Mouse (Mus musculus) CH12.LX (cell line): ENCODE data around the gene Rras. TPM values are rescaled to one million over a fixed set of nuclear protein-coding genes. Genes with fewer than 3 reads are reported as not detected.

Experiments
- DNase-seq: peaks from one replicate; pipeline ENCODE4 v3.0.0-alpha.2; 2013; ENCODE audit errors: extremely low read depth
- H3K27ac ChIP-seq: 2 replicates; pipeline ENCODE4 v1.5.1; 2012; ENCODE audit warnings: low read depth, mild to moderate bottlenecking, control low read depth, moderate library complexity; ENCODE audit not compliant: insufficient read depth
- H3K27me3 ChIP-seq: replicated peaks from 2 replicates; pipeline ENCODE3; 2012; ENCODE audit warnings: inconsistent platforms
- H3K36me3 ChIP-seq, 2 experiments: replicated peaks in 1 of 2; 2 replicates each; pipeline versions ENCODE3 to v1.6.1; 2012; ENCODE audit warnings: inconsistent platforms in 1 of 2, low read length in 1 of 2, mild to moderate bottlenecking in 1 of 2, mixed read lengths in 1 of 2, moderate library complexity in 1 of 2; ENCODE audit not compliant: control insufficient read depth in 1 of 2, insufficient read depth in 1 of 2
- H3K4me1 ChIP-seq, 2 experiments: 2 replicates each; pipeline ENCODE4 v1.6.1; 2012; ENCODE audit warnings: inconsistent platforms in 1 of 2, moderate library complexity in 1 of 2; ENCODE audit not compliant: insufficient read depth in 2 of 2, control insufficient read depth in 1 of 2
- H3K4me2 ChIP-seq: 2 replicates; pipeline ENCODE4 v1.6.1; 2012; ENCODE audit warnings: low read depth, mild to moderate bottlenecking, control low read depth; ENCODE audit not compliant: poor library complexity, insufficient read depth, severe bottlenecking
- H3K4me3 ChIP-seq, 3 experiments: fragments of 150-350 bp in 1 of 3; sonication (generic) in 1 of 3; replicated peaks in 1 of 3; 2 replicates each; pipeline versions ENCODE3 to v1.5.1; 2011 to 2012; ENCODE audit warnings: low read depth in 2 of 3, low read length in 2 of 3, mild to moderate bottlenecking in 2 of 3, moderate library complexity in 2 of 3, control low read depth in 1 of 3, improper control_type of control experiment in 1 of 3, inconsistent platforms in 1 of 3, mixed read lengths in 1 of 3; ENCODE audit not compliant: poor library complexity in 1 of 3
- H3K79me2 ChIP-seq: replicated peaks from 2 replicates; pipeline ENCODE4 v1.6.1; 2012; ENCODE audit warnings: mild to moderate bottlenecking, moderate library complexity; ENCODE audit not compliant: control insufficient read depth, poor library complexity, insufficient read depth, severe bottlenecking; ENCODE audit errors: extremely low read depth
- H3K9ac ChIP-seq: 2 replicates; pipeline ENCODE4 v1.6.1; 2012; ENCODE audit warnings: low read depth, mild to moderate bottlenecking, control low read depth, moderate library complexity; ENCODE audit not compliant: insufficient read depth
- H3K9me3 ChIP-seq: replicated peaks from 2 replicates; pipeline ENCODE3; 2012; ENCODE audit warnings: low read length, inconsistent platforms, mixed read lengths
- CHD1 ChIP-seq: IDR thresholded peaks from 2 replicates; pipeline ENCODE4 v1.6.1; 2012; ENCODE audit warnings: low read depth, low read length, improper control_type of control experiment, inconsistent platforms
- CTCF ChIP-seq, 2 experiments: IDR thresholded peaks in 1 of 2; conservative IDR thresholded peaks in 1 of 2; 2 replicates each; pipeline ENCODE4 v1.5.1; 2011 to 2012; ENCODE audit warnings: low read depth in 2 of 2, low read length in 2 of 2, improper control_type of control experiment in 1 of 2, inconsistent platforms in 1 of 2, mild to moderate bottlenecking in 1 of 2, moderate library complexity in 1 of 2
- EP300 ChIP-seq: IDR thresholded peaks from 2 replicates; pipeline ENCODE4 v1.6.1; 2011; ENCODE audit warnings: low read length, improper control_type of control experiment
- ETS1 ChIP-seq: conservative IDR thresholded peaks from 2 replicates; pipeline ENCODE4 v1.6.1; 2012; ENCODE audit warnings: low read depth, mild to moderate bottlenecking, inconsistent platforms, low read length, improper control_type of control experiment, moderate library complexity
- GABPA ChIP-seq: IDR thresholded peaks from 2 replicates; pipeline ENCODE4 v1.6.1; 2012; ENCODE audit warnings: low read depth, low read length, improper control_type of control experiment, inconsistent platforms; ENCODE audit not compliant: insufficient replicate concordance
- HCFC1 ChIP-seq: IDR thresholded peaks from 2 replicates; pipeline ENCODE4 v1.6.1; 2012; ENCODE audit warnings: low read depth, mild to moderate bottlenecking, inconsistent platforms, low read length, improper control_type of control experiment
- JUN ChIP-seq: IDR thresholded peaks from 2 replicates; pipeline ENCODE4 v1.6.1; 2011; ENCODE audit warnings: low read depth, mild to moderate bottlenecking, low read length, improper control_type of control experiment, moderate library complexity; ENCODE audit not compliant: insufficient read depth
- JUND ChIP-seq: conservative IDR thresholded peaks from 2 replicates; pipeline ENCODE4 v1.6.1; 2011; ENCODE audit warnings: low read depth, low read length, improper control_type of control experiment
- KAT2A ChIP-seq: IDR thresholded peaks from 2 replicates; pipeline ENCODE4 v1.6.1; 2012; ENCODE audit warnings: low read length, improper control_type of control experiment, inconsistent platforms; ENCODE audit not compliant: insufficient replicate concordance
- MAFK ChIP-seq: IDR thresholded peaks from 2 replicates; pipeline ENCODE4 v1.6.1; 2011; ENCODE audit warnings: low read length, improper control_type of control experiment; ENCODE audit not compliant: insufficient replicate concordance
- MAX ChIP-seq: IDR thresholded peaks from 2 replicates; pipeline ENCODE4 v1.6.1; 2011; ENCODE audit warnings: low read length, improper control_type of control experiment
- MAZ ChIP-seq: IDR thresholded peaks from 2 replicates; pipeline ENCODE4 v1.6.1; 2012; ENCODE audit warnings: low read depth, mild to moderate bottlenecking, inconsistent platforms, low read length, improper control_type of control experiment, moderate library complexity
- MXI1 ChIP-seq: IDR thresholded peaks from 2 replicates; pipeline ENCODE4 v1.6.1; 2011; ENCODE audit warnings: mild to moderate bottlenecking, low read depth, low read length, improper control_type of control experiment
- NRF1 ChIP-seq: IDR thresholded peaks from 2 replicates; pipeline ENCODE4 v1.6.1; 2014; ENCODE audit warnings: low read depth, mild to moderate bottlenecking, inconsistent platforms, low read length, improper control_type of control experiment, moderate library complexity
- PAX5 ChIP-seq: IDR thresholded peaks from 2 replicates; pipeline ENCODE4 v1.6.1; 2012; ENCODE audit warnings: low read length, inconsistent platforms, mixed read lengths
- POLR2A ChIP-seq: IDR thresholded peaks from 2 replicates; pipeline ENCODE4 v1.6.1; 2011; ENCODE audit warnings: low read depth, mild to moderate bottlenecking, improper control_type of control experiment, low read length
- POLR2AphosphoS2 ChIP-seq: IDR thresholded peaks from 2 replicates; pipeline ENCODE4 v1.6.1; 2011; ENCODE audit warnings: low read depth, low read length, improper control_type of control experiment
- RCOR1 ChIP-seq: conservative IDR thresholded peaks from 2 replicates; pipeline ENCODE4 v1.6.1; 2012; ENCODE audit warnings: low read depth, mild to moderate bottlenecking, inconsistent platforms, low read length, improper control_type of control experiment
- SIN3A ChIP-seq: IDR thresholded peaks from 2 replicates; pipeline ENCODE4 v1.6.1; 2012; ENCODE audit warnings: low read length, improper control_type of control experiment, inconsistent platforms
- TBP ChIP-seq: conservative IDR thresholded peaks from 2 replicates; pipeline ENCODE4 v1.6.1; 2011; ENCODE audit warnings: low read depth, low read length, improper control_type of control experiment
- TCF12 ChIP-seq: IDR thresholded peaks from 2 replicates; pipeline ENCODE4 v1.6.1; 2014; ENCODE audit warnings: low read depth, mild to moderate bottlenecking, inconsistent platforms, low read length, improper control_type of control experiment
- UBTF ChIP-seq: IDR thresholded peaks from 2 replicates; pipeline ENCODE4 v1.6.1; 2012; ENCODE audit warnings: low read depth, mild to moderate bottlenecking, inconsistent platforms, low read length, improper control_type of control experiment, moderate library complexity
- USF2 ChIP-seq: conservative IDR thresholded peaks from 2 replicates; pipeline ENCODE4 v1.6.1; 2011; ENCODE audit warnings: low read depth, low read length, improper control_type of control experiment
- ZKSCAN1 ChIP-seq: IDR thresholded peaks from 2 replicates; pipeline ENCODE4 v1.6.1; 2012; ENCODE audit warnings: low read depth, inconsistent platforms, low read length, improper control_type of control experiment, borderline replicate concordance
- dilution Hi-C: fragments of 300-500 bp; cut with MboI; formaldehyde crosslinking; loops from 2 replicates; pipeline ENCODE4 v1.14.3; 2020; ENCODE audit warnings: low sequenced_read_pairs; ENCODE audit not compliant: extremely low pct_unique_long_range_greater_than_20kb, extremely low pct_ligation_motif_present
- in situ Hi-C: fragments of 300-500 bp; cut with MboI; formaldehyde crosslinking; loops from 3 replicates; pipeline ENCODE4 v1.14.3; 2019; ENCODE audit warnings: low sequenced_read_pairs, low pct_ligation_motif_present, low pct_unique_long_range_greater_than_20kb, mixed read lengths
- polyA plus RNA-seq: library from polyadenylated mRNA; unstranded; fragments of >175 nt; gene quantifications from 2 replicates; pipeline ENCODE4 v1.2.1, GENCODE M21; 2012; ENCODE audit warnings: low read depth; ENCODE audit not compliant: insufficient read length
- total RNA-seq, 2 experiments: library from RNA; depleted of rRNA; stranded (reverse); fragments of 300-350 nt in 1 of 2; fragments of >200 nt in 1 of 2; gene quantifications; 2 replicates each; pipeline ENCODE4 v1.2.3; 2012 to 2014

Gene Rras
- total and polyA plus RNA-seq, 3 experiments, result 7.2 to 19.8 (median 10.6) TPM

GRCm38 (mm10) chr7:45025601-45026220 is 8.0 kb downstream of the Rras start:
- no peak overlapping the region for H3K27ac ChIP-seq
- no peaks in the 10 kb centered on the region; a peak in 1 of 4 replicates for H3K4me1 ChIP-seq
- dilution Hi-C loops (no loop called here), in situ Hi-C loops (no loop called here)
- H3K9ac ChIP-seq, result no peak overlapping the region
- H3K9me3 ChIP-seq, result no peaks in the 10 kb centered on the region
- no peak overlapping the region for H3K4me2 ChIP-seq
- H3K4me3 ChIP-seq, result no peak overlapping the region
- H3K27me3 ChIP-seq, result no peaks in the 10 kb centered on the region
- no peaks in the 10 kb centered on the region for H3K79me2 ChIP-seq
- H3K36me3 ChIP-seq, result peaks cover 27 to 66% of the 10 kb centered on the region in 2 experiments
- DNase-seq, result no peak
- TF ChIP-seq ETS1 (no peak), HCFC1 (no peak), POLR2A (no peak), JUND (no peak), MAFK (no peak), USF2 (no peak), NRF1 (no peak), TBP (no peak), POLR2AphosphoS2 (no peak), GABPA (no peak), PAX5 (no peak), ZKSCAN1 (no peak), CHD1 (no peak), MAZ (no peak), JUN (no peak), UBTF (no peak)
- TF ChIP-seq, all 38 proteins: peak for 0

DNA sequence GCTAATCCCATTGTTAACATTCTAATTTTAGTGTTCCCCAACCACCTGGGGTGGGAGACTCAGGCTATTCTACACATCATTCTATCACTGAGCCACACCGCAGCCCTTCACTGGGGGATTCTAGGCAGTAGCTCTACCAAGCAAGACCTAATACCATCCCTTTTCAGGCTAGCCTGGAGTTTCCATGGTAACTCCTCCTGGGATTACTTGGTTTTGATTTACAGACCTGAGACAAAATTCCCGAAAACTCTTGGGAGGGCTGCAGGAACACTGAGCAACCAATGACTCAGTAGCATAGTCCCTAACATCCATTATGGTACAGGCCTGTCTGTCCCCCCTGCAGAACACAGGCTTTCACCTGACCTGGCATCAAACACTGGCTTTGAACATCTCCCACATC is 8.5 kb downstream of the Rras start:
- Histone ChIP-seq H3K79me2 (no peaks in the 10 kb centered on the region), H3K27ac (no peak overlapping the region), H3K4me3 (no peak overlapping the region), H3K27me3 (no peaks in the 10 kb centered on the region), H3K9me3 (no peaks in the 10 kb centered on the region), H3K36me3 (peaks cover 33 to 66% of the 10 kb centered on the region in 2 experiments), H3K4me1 (no peaks in the 10 kb centered on the region; a peak in 1 of 4 replicates), H3K9ac (no peak overlapping the region), H3K4me2 (no peak overlapping the region)
- no peak for TF ChIP-seq SIN3A
- TF ChIP-seq ETS1, result no peak
- TF ChIP-seq JUN, result no peak
- TF ChIP-seq CTCF (conservative IDR thresholded peaks at IDR 0.05 in 1 of 2, IDR thresholded peaks at IDR 0.05 in 1 of 2; ENCODE audit: low read depth in 2 of 2, low read length in 2 of 2), result no peak
- TF ChIP-seq KAT2A, result no peak
- TF ChIP-seq MXI1, result no peak
- TF ChIP-seq GABPA, result no peak
- TF ChIP-seq MAX, result no peak
- TF ChIP-seq RCOR1, result no peak
- TF ChIP-seq ZKSCAN1, result no peak
- TF ChIP-seq TCF12, result no peak
- TF ChIP-seq EP300, result no peak
- no peak for DNase-seq
- dilution Hi-C loops (no loop called here), in situ Hi-C loops (no loop called here)
